Mouse (Mus musculus) kidney, embryonic 14.5 days (tissue): ENCODE measurements around the gene Kctd15. TPM values are rescaled to one million over a fixed set of nuclear protein-coding genes. Genes with fewer than 3 reads are reported as not detected.

Source experiments
- ATAC-seq: fragments of 200-750 bp; cut with Nextera tagmentation; 2 replicates; pipeline ENCODE4 v1.8.0; 2017; ENCODE audit warnings: moderate number of reproducible peaks, mild to moderate bottlenecking, moderate TSS enrichment, moderate library complexity; ENCODE audit not compliant: low FRiP score, low TSS enrichment
- H3K27ac ChIP-seq: fragments of 300-500 bp; sonication (generic); 2 replicates; pipeline ENCODE4 v1.5.1; 2014; ENCODE audit warnings: low read depth, mild to moderate bottlenecking, low read length, moderate library complexity, mixed read lengths
- H3K27me3 ChIP-seq: fragments of 300-500 bp; sonication (generic); 2 replicates; pipeline ENCODE4 v1.6.1; 2014; ENCODE audit warnings: mild to moderate bottlenecking, low read length; ENCODE audit not compliant: control insufficient read depth, insufficient read depth
- H3K36me3 ChIP-seq: fragments of 300-500 bp; sonication (generic); 2 replicates; pipeline ENCODE4 v1.6.1; 2014; ENCODE audit warnings: low read length, mixed read lengths; ENCODE audit not compliant: control insufficient read depth, insufficient read depth
- H3K4me1 ChIP-seq: fragments of 300-500 bp; sonication (generic); 2 replicates; pipeline ENCODE4 v1.6.1; 2014; ENCODE audit warnings: low read length, mixed read lengths; ENCODE audit not compliant: control insufficient read depth, insufficient read depth
- H3K4me2 ChIP-seq: fragments of 300-500 bp; sonication (generic); replicated peaks from 2 replicates; pipeline ENCODE4 v1.6.1; 2014; ENCODE audit warnings: low read depth, mild to moderate bottlenecking, low read length
- H3K4me3 ChIP-seq: fragments of 300-500 bp; sonication (generic); 2 replicates; pipeline ENCODE4 v1.5.1; 2014; ENCODE audit warnings: mild to moderate bottlenecking, low read length
- H3K9ac ChIP-seq: fragments of 300-500 bp; sonication (generic); 2 replicates; pipeline ENCODE4 v1.6.1; 2014; ENCODE audit warnings: low read depth, mild to moderate bottlenecking, low read length, moderate library complexity
- H3K9me3 ChIP-seq: fragments of 300-500 bp; sonication (generic); 2 replicates; pipeline ENCODE4 v1.6.1; 2016; ENCODE audit warnings: low read length; ENCODE audit not compliant: control insufficient read depth
- WGBS: fragments of 180-500 bp; shearing (Covaris S2); extraction: QIAGEN DNeasy Blood & Tissue Kit; methylation state at CpG from one replicate; pipeline ENCODE4 v1.1.7; 2014; 5-methylcytosine and 5-hydroxymethylcytosine counted together
- polyA plus RNA-seq: library from polyadenylated mRNA; unstranded; fragments of >200 nt; fragmentation: Nextera tagmentation; extraction: Ambion mirVana; gene quantifications from 2 replicates; pipeline ENCODE4 v1.2.1, GENCODE M21; 2014

Gene Kctd15
- 15.7 and 28.7 TPM in 2 replicates for polyA plus RNA-seq

DNA sequence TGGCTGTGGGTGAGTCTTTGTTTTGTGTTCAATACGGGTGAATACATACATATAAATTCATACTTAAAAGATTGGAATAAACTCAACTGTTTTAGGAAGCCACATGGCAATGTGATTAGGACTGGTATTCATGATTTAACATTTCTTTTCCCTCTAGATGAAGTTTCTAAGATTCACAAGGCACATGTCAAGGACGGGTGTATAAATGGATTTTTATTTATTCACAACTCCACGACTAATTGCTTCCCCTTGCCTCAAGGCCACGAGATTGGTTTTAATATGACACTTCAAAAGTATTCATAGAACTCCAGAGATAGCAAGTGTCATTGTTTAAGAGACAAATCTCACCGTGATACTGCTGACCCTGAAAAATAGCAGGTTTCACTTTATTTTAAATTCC is at the start of gene Kctd15:
Gene Kctd15, minus strand, starts transcription at position 101 of the 400 bp plus-strand sequence.
- Histone ChIP-seq H3K27ac (peak within 1 kb of the TSS; percentile 98), H3K4me2 (peak within 1 kb of the TSS; percentile 77), H3K27me3 (no peaks in the 10 kb centered on the region), H3K9me3 (no peaks in the 10 kb centered on the region), H3K4me3 (peak within 1 kb of the TSS; percentile 88), H3K9ac (0 out of 2 replicates have a peak within 1 kb of the TSS, but pooled peaks have one; percentile 98), H3K36me3 (no peaks in the 10 kb centered on the region), H3K4me1 (0 out of 2 replicates have a peak, but pooled peaks cover 3% of the 10 kb centered on the region)
- ATAC-seq: no peak
- 74% methylated on average over 5 of the region's 5 CpGs for WGBS

DNA sequence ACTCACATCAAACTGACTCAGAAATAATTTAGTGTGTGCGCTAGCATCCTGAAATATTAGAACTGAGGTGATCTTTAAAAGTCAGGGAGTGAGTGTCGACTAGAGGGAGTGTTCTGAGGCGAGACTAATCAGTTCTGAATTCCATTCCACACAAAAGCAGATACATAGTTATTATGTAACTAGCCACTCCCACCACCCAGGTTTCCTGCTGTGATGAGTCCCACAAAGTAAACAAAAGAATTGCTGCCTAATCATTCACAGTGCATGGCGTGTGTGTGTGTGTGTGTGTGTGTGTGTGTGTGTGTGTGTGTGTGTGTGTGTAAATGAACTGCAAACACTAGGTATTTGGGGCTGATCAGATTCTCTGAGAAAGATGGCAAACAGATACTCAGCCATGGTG is 47.9 kb upstream of the Kctd15 start:
- ATAC-seq: no peak; the same call in 1 of the 2 replicates
- Histone ChIP-seq H3K27ac (no peak overlapping the region), H3K9ac (no peak overlapping the region), H3K4me2 (no peak overlapping the region), H3K9me3 (no peaks in the 10 kb centered on the region), H3K4me1 (peaks cover 7% of the 10 kb centered on the region), H3K36me3 (no peaks in the 10 kb centered on the region), H3K4me3 (no peak overlapping the region), H3K27me3 (no peaks in the 10 kb centered on the region)
- WGBS: 29% methylated on average over 4 of the region's 4 CpGs

DNA sequence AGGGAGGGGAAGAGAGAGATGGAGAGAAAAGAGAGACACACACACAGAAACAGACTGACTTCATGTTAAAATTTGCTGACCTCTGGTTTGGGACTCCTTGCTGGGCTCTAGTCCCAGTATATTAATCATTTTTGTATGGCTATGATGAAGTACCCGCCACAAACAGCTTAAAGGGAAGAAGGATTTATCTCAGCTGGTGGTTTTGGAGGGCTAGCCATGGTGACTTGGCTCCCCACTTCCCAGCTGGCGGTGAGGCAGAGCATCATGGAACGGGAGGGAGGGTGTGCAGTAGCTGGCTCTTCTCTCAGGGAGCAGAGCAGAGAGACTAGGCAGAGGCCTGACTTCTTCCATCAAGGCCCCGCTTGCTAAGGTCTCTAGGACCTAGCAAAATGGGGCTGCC is 46.9 kb upstream of the Kctd15 start:
- no peak overlapping the region for H3K27ac ChIP-seq
- H3K36me3 ChIP-seq: no peaks in the 10 kb centered on the region
- no peaks in the 10 kb centered on the region for H3K27me3 ChIP-seq
- no peak overlapping the region for H3K4me3 ChIP-seq
- no peak overlapping the region for H3K4me2 ChIP-seq
- H3K4me1 ChIP-seq: peaks cover 7% of the 10 kb centered on the region
- ATAC-seq: no peak
- 66% methylated on average over 4 of the region's 4 CpGs for WGBS
- no peak overlapping the region for H3K9ac ChIP-seq
- no peaks in the 10 kb centered on the region for H3K9me3 ChIP-seq

DNA sequence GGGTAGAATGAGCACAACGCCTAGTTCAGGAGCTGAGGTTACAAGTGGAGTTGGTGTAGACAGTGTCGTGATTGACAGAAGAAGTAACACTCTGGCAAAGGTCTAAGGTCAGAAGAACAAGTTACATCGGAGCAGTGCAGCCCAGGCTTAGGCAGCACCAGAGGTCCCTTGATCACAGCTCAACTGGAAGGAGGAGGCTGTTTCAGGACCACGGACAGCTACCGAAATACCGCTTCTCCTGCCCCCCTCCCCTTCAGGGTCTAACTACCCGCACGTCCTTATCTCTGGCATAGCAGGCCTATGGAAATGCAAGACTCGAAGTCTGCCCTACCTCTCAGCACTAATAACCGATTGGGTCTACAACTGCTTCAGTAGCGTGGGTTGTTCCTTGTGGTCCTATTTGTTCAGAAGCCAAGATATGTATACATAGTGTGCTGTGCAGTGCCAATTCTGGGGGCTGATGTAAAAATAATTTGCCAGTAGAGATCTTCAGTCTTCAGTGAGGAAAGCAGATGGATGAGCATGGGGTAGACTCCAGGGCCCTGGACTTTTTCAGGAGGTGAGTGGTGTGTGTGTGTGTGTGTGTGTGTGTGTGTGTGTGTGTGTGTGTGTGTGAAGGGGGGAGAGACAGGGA is 46.3 kb upstream of the Kctd15 start:
- Histone ChIP-seq H3K4me1 (peaks cover 7% of the 10 kb centered on the region), H3K9ac (no peak overlapping the region), H3K4me2 (no peak overlapping the region), H3K9me3 (no peaks in the 10 kb centered on the region), H3K27ac (no peak overlapping the region), H3K27me3 (no peaks in the 10 kb centered on the region), H3K4me3 (no peak overlapping the region), H3K36me3 (no peaks in the 10 kb centered on the region)
- WGBS: 19% methylated on average over 11 of the region's 11 CpGs
- no peak for ATAC-seq

DNA sequence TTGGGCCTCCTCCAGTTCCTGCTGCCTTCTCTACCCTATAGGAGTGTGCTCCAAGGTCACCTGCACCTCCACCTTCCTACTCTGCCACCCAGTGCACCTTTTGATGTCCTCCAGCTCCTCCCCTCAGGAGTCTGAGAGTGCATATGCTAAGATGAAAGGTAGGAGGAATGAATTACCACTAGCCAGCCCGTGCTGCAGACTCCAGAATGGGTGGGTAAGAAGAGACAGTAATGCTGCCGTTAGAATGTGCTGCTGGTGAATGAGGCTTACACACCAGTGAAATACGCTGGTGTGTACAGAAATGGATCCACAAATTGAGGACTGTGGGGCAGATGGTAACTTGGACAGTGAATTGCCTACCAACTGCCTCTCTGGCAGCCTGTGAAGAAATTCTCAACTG is 43.4 kb upstream of the Kctd15 start:
- Histone ChIP-seq H3K27me3 (no peaks in the 10 kb centered on the region), H3K9me3 (no peaks in the 10 kb centered on the region), H3K9ac (no peak overlapping the region), H3K36me3 (no peaks in the 10 kb centered on the region), H3K4me1 (peaks cover 3% of the 10 kb centered on the region), H3K4me2 (no peak overlapping the region), H3K4me3 (no peak overlapping the region), H3K27ac (no peak overlapping the region)
- 66% methylated on average over 3 of the region's 3 CpGs for WGBS
- ATAC-seq: no peak

DNA sequence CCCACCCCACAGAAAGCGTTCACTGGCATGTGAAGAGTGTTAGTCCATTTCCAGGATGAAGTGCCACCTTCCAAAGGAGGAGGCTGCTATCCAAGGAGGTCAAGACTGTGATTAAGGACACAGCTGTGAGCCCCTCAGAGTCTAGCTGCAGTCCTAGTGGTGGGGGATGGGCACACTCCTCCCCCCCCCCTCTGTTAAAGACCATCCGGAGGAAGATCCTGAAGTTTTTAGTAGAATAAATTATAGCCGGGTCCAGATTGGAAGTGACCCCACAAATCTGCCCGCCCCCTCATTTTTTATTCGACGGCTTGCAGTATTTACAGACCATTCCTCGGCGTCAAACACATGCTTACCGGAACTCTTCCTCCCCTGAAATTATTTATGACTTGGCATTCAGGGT is 41.7 kb upstream of the Kctd15 start:
- no peaks in the 10 kb centered on the region for H3K9me3 ChIP-seq
- no peak overlapping the region for H3K27ac ChIP-seq
- no peaks in the 10 kb centered on the region for H3K4me1 ChIP-seq
- H3K4me2 ChIP-seq: no peak overlapping the region
- peak; percentile 60; the same call in 1 of the 2 replicates for ATAC-seq
- whole genome bisulfite sequencing: 18% methylated on average over 9 of the region's 9 CpGs
- no peaks in the 10 kb centered on the region for H3K27me3 ChIP-seq
- no peak overlapping the region for H3K9ac ChIP-seq
- no peaks in the 10 kb centered on the region for H3K36me3 ChIP-seq
- no peak overlapping the region for H3K4me3 ChIP-seq

DNA sequence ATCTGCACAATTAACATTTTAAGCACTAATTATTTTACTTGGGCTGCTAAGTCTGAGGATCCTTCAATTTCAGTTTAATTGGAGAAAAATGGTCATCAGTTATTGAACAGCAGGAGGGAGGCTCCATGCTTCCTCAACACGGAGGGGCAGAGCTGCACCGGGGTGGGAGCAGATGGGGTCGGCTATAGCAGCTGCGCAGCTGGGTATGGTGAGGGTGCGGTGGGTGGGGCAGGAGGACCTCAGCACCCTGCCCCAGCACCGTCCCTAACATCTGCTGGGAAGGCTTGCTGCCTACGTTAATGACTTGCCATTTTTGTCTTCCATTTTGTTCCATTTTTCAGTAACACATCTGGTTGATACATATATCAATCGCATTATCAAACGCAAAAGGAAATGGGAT is 39.6 kb upstream of the Kctd15 start:
- H3K4me2 ChIP-seq: no peak overlapping the region
- WGBS: 73% methylated on average over 9 of the region's 9 CpGs
- H3K9ac ChIP-seq: no peak overlapping the region
- ATAC-seq: no peak
- H3K27ac ChIP-seq: no peak overlapping the region
- H3K9me3 ChIP-seq: no peaks in the 10 kb centered on the region
- H3K4me1 ChIP-seq: peaks cover 6% of the 10 kb centered on the region; the same call in 1 of the 2 replicates
- no peaks in the 10 kb centered on the region for H3K36me3 ChIP-seq
- H3K4me3 ChIP-seq: no peak overlapping the region
- no peaks in the 10 kb centered on the region for H3K27me3 ChIP-seq

DNA sequence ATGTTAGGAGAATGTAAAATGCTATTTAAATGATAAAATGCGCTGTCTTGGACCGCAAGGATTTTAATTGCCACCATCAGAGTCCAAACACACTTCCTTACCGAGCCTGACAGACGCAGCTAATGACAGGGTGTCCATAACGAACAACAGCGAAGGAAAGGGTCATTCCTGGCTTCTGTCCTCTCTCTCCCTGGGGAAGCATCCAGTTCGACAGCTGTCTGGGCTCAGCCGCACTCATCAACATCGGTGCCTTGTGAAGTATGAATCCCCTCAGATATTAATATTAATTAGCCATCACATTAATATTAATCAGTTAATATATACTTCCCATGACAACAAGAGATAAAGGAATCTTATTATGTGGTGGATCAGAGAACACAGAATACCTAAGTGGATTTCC is 38.4 kb upstream of the Kctd15 start:
- H3K4me1 ChIP-seq: peaks cover 16% of the 10 kb centered on the region; the same call in 1 of the 2 replicates
- no peaks in the 10 kb centered on the region for H3K9me3 ChIP-seq
- H3K9ac ChIP-seq: no peak overlapping the region
- 61% methylated on average over 9 of the region's 9 CpGs for WGBS
- no peak overlapping the region for H3K27ac ChIP-seq
- ATAC-seq: no peak
- no peaks in the 10 kb centered on the region for H3K36me3 ChIP-seq
- H3K4me3 ChIP-seq: no peak overlapping the region
- no peaks in the 10 kb centered on the region for H3K27me3 ChIP-seq
- no peak overlapping the region for H3K4me2 ChIP-seq

DNA sequence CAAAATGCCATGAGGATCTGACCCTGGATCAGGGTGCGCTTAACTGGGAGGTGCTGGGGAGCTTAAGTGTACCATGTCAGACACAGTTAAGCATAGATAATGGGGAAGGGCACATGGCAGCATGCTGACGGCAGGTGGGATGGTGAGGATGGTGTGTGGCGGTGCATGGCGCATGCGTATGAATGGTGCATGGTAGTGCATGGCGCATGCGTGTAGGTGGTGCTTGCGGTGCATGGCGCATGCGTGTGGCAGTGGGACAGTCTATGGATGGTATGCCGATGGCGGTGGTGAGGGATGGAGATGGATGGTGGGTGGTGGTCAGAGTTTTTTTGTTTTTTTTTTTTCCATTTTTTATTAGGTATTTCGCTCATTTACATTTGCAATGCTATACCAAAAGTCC is 37.4 kb upstream of the Kctd15 start:
- no peak overlapping the region for H3K4me3 ChIP-seq
- no peaks in the 10 kb centered on the region for H3K36me3 ChIP-seq
- no peak overlapping the region for H3K9ac ChIP-seq
- H3K27me3 ChIP-seq: no peaks in the 10 kb centered on the region
- ATAC-seq: no peak
- H3K9me3 ChIP-seq: no peaks in the 10 kb centered on the region
- H3K4me1 ChIP-seq: peaks cover 16% of the 10 kb centered on the region; the same call in 1 of the 2 replicates
- H3K4me2 ChIP-seq: no peak overlapping the region
- H3K27ac ChIP-seq: no peak overlapping the region
- 95% methylated on average over 13 of the region's 13 CpGs for WGBS
